Mouse (Mus musculus) CH12.LX (cell line): Measurements from ENCODE around the gene Zfp799. TPM values are rescaled to one million over a fixed set of nuclear protein-coding genes. Genes with fewer than 3 reads are reported as not detected.

Experiments used
- DNase-seq: peaks from one replicate; pipeline ENCODE4 v3.0.0-alpha.2; 2013; ENCODE audit errors: extremely low read depth
- H3K27ac ChIP-seq: 2 replicates; pipeline ENCODE4 v1.5.1; 2012; ENCODE audit warnings: low read depth, mild to moderate bottlenecking, control low read depth, moderate library complexity; ENCODE audit not compliant: insufficient read depth
- H3K27me3 ChIP-seq: replicated peaks from 2 replicates; pipeline ENCODE3; 2012; ENCODE audit warnings: inconsistent platforms
- H3K36me3 ChIP-seq, 2 experiments: replicated peaks in 1 of 2; 2 replicates each; pipeline versions ENCODE3 to v1.6.1; 2012; ENCODE audit warnings: inconsistent platforms in 1 of 2, low read length in 1 of 2, mild to moderate bottlenecking in 1 of 2, mixed read lengths in 1 of 2, moderate library complexity in 1 of 2; ENCODE audit not compliant: control insufficient read depth in 1 of 2, insufficient read depth in 1 of 2
- H3K4me1 ChIP-seq, 2 experiments: 2 replicates each; pipeline ENCODE4 v1.6.1; 2012; ENCODE audit warnings: inconsistent platforms in 1 of 2, moderate library complexity in 1 of 2; ENCODE audit not compliant: insufficient read depth in 2 of 2, control insufficient read depth in 1 of 2
- H3K4me2 ChIP-seq: 2 replicates; pipeline ENCODE4 v1.6.1; 2012; ENCODE audit warnings: low read depth, mild to moderate bottlenecking, control low read depth; ENCODE audit not compliant: poor library complexity, insufficient read depth, severe bottlenecking
- H3K4me3 ChIP-seq, 3 experiments: fragments of 150-350 bp in 1 of 3; sonication (generic) in 1 of 3; replicated peaks in 1 of 3; 2 replicates each; pipeline versions ENCODE3 to v1.5.1; 2011 to 2012; ENCODE audit warnings: low read depth in 2 of 3, low read length in 2 of 3, mild to moderate bottlenecking in 2 of 3, moderate library complexity in 2 of 3, control low read depth in 1 of 3, improper control_type of control experiment in 1 of 3, inconsistent platforms in 1 of 3, mixed read lengths in 1 of 3; ENCODE audit not compliant: poor library complexity in 1 of 3
- H3K79me2 ChIP-seq: replicated peaks from 2 replicates; pipeline ENCODE4 v1.6.1; 2012; ENCODE audit warnings: mild to moderate bottlenecking, moderate library complexity; ENCODE audit not compliant: control insufficient read depth, poor library complexity, insufficient read depth, severe bottlenecking; ENCODE audit errors: extremely low read depth
- H3K9ac ChIP-seq: 2 replicates; pipeline ENCODE4 v1.6.1; 2012; ENCODE audit warnings: low read depth, mild to moderate bottlenecking, control low read depth, moderate library complexity; ENCODE audit not compliant: insufficient read depth
- H3K9me3 ChIP-seq: replicated peaks from 2 replicates; pipeline ENCODE3; 2012; ENCODE audit warnings: low read length, inconsistent platforms, mixed read lengths
- BHLHE40 ChIP-seq: IDR thresholded peaks from 2 replicates; pipeline ENCODE4 v1.6.1; 2011; ENCODE audit warnings: mild to moderate bottlenecking, low read depth, low read length, improper control_type of control experiment
- CHD1 ChIP-seq: IDR thresholded peaks from 2 replicates; pipeline ENCODE4 v1.6.1; 2012; ENCODE audit warnings: low read depth, low read length, improper control_type of control experiment, inconsistent platforms
- E2F4 ChIP-seq: IDR thresholded peaks from 2 replicates; pipeline ENCODE4 v1.6.1; 2011; ENCODE audit warnings: low read depth, low read length, improper control_type of control experiment; ENCODE audit not compliant: insufficient replicate concordance
- ELF1 ChIP-seq: IDR thresholded peaks from 2 replicates; pipeline ENCODE4 v1.6.1; 2014; ENCODE audit warnings: low read depth, mild to moderate bottlenecking, inconsistent platforms, low read length, improper control_type of control experiment
- EP300 ChIP-seq: IDR thresholded peaks from 2 replicates; pipeline ENCODE4 v1.6.1; 2011; ENCODE audit warnings: low read length, improper control_type of control experiment
- ETS1 ChIP-seq: conservative IDR thresholded peaks from 2 replicates; pipeline ENCODE4 v1.6.1; 2012; ENCODE audit warnings: low read depth, mild to moderate bottlenecking, inconsistent platforms, low read length, improper control_type of control experiment, moderate library complexity
- GABPA ChIP-seq: IDR thresholded peaks from 2 replicates; pipeline ENCODE4 v1.6.1; 2012; ENCODE audit warnings: low read depth, low read length, improper control_type of control experiment, inconsistent platforms; ENCODE audit not compliant: insufficient replicate concordance
- JUND ChIP-seq: conservative IDR thresholded peaks from 2 replicates; pipeline ENCODE4 v1.6.1; 2011; ENCODE audit warnings: low read depth, low read length, improper control_type of control experiment
- KAT2A ChIP-seq: IDR thresholded peaks from 2 replicates; pipeline ENCODE4 v1.6.1; 2012; ENCODE audit warnings: low read length, improper control_type of control experiment, inconsistent platforms; ENCODE audit not compliant: insufficient replicate concordance
- MAX ChIP-seq: IDR thresholded peaks from 2 replicates; pipeline ENCODE4 v1.6.1; 2011; ENCODE audit warnings: low read length, improper control_type of control experiment
- NRF1 ChIP-seq: IDR thresholded peaks from 2 replicates; pipeline ENCODE4 v1.6.1; 2014; ENCODE audit warnings: low read depth, mild to moderate bottlenecking, inconsistent platforms, low read length, improper control_type of control experiment, moderate library complexity
- PAX5 ChIP-seq: IDR thresholded peaks from 2 replicates; pipeline ENCODE4 v1.6.1; 2012; ENCODE audit warnings: low read length, inconsistent platforms, mixed read lengths
- POLR2AphosphoS2 ChIP-seq: IDR thresholded peaks from 2 replicates; pipeline ENCODE4 v1.6.1; 2011; ENCODE audit warnings: low read depth, low read length, improper control_type of control experiment
- RCOR1 ChIP-seq: conservative IDR thresholded peaks from 2 replicates; pipeline ENCODE4 v1.6.1; 2012; ENCODE audit warnings: low read depth, mild to moderate bottlenecking, inconsistent platforms, low read length, improper control_type of control experiment
- TBP ChIP-seq: conservative IDR thresholded peaks from 2 replicates; pipeline ENCODE4 v1.6.1; 2011; ENCODE audit warnings: low read depth, low read length, improper control_type of control experiment
- UBTF ChIP-seq: IDR thresholded peaks from 2 replicates; pipeline ENCODE4 v1.6.1; 2012; ENCODE audit warnings: low read depth, mild to moderate bottlenecking, inconsistent platforms, low read length, improper control_type of control experiment, moderate library complexity
- ZC3H11A ChIP-seq: IDR thresholded peaks from 2 replicates; pipeline ENCODE4 v1.6.1; 2012; ENCODE audit warnings: low read depth, mild to moderate bottlenecking, inconsistent platforms, low read length, improper control_type of control experiment
- ZMIZ1 ChIP-seq: IDR thresholded peaks from 2 replicates; pipeline ENCODE4 v1.6.1; 2012; ENCODE audit warnings: low read depth, mild to moderate bottlenecking, inconsistent platforms, low read length, improper control_type of control experiment
- dilution Hi-C: fragments of 300-500 bp; cut with MboI; formaldehyde crosslinking; loops from 2 replicates; pipeline ENCODE4 v1.14.3; 2020; ENCODE audit warnings: low sequenced_read_pairs; ENCODE audit not compliant: extremely low pct_unique_long_range_greater_than_20kb, extremely low pct_ligation_motif_present
- in situ Hi-C: fragments of 300-500 bp; cut with MboI; formaldehyde crosslinking; loops from 3 replicates; pipeline ENCODE4 v1.14.3; 2019; ENCODE audit warnings: low sequenced_read_pairs, low pct_ligation_motif_present, low pct_unique_long_range_greater_than_20kb, mixed read lengths
- polyA plus RNA-seq: library from polyadenylated mRNA; unstranded; fragments of >175 nt; gene quantifications from 2 replicates; pipeline ENCODE4 v1.2.1, GENCODE M21; 2012; ENCODE audit warnings: low read depth; ENCODE audit not compliant: insufficient read length
- total RNA-seq, 2 experiments: library from RNA; depleted of rRNA; stranded (reverse); fragments of 300-350 nt in 1 of 2; fragments of >200 nt in 1 of 2; gene quantifications; 2 replicates each; pipeline ENCODE4 v1.2.3; 2012 to 2014

The Zfp799 gene
- total and polyA plus RNA-seq, 3 experiments = 6.2 to 9.5 (median 9.0) TPM

DNA sequence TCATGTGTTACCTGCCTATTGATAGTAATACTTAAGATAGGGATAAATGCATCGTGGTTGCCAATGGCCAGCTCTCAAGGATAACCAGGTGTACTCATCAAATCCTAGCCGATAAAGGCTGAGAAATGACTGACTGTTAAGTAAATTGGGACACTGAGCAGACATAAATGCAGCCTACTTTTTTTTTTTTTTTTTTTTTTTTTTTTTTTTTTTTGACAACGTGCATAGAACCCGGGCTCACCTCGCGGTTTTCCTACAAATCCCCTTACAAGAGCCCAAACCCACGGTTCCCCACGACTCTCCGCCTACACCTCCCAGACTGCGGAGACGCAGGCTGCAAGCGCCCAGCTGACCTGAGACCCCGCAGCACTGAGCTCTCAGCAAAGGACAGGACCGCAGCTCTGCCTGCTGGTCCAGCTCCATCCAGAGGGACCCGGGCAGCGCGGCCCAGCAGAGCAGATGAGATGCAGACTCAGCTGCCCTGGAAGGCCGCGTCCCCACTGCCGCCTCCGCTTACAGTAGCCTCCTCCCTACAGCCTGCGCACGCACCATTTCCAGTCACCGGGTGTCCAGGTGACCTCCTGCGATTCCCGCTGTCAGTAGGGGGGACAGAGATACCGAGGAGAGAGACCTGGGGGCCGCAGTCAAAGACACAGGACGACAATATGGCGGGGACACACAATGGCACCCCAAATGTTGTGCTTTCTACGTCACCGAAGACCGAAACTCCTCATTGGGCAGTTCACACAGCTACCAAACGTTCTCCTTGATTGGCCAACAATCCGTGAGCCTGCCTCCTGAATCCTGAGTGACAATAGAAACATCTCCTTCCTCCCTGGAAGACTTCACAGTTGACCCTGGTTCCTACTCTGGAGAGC is at the start of gene Zfp799 (continued):
- TF ChIP-seq ZC3H11A = no peak

DNA sequence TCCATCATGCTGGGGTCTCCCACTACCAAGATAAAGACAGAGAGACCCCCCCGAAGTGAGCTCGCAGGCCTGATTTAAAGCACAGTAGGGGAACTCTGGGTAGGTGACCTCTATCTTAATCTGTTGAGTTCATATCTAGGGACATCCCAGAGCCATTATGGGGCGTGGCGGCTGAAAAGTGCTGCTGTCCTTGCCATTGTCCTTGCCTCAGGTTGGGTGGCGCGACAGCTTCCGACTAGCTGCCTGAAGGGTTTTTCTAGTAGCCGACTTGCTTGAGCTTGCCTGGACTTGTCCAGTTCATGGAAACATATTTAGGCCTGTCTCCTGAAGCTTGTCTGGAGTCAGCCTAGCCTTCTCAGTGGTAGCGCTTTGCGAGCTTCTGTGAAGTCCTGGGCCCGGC is 48.7 kb upstream of the Zfp799 start:
- TF ChIP-seq CHD1 = no peak
- no peak for TF ChIP-seq NRF1
- TF ChIP-seq JUND = no peak
- no peak for TF ChIP-seq TBP
- TF ChIP-seq ZMIZ1 = no peak
- TF ChIP-seq BHLHE40 = no peak
- TF ChIP-seq EP300 = no peak
- no peak for TF ChIP-seq RCOR1
- no peak for TF ChIP-seq ELF1

DNA sequence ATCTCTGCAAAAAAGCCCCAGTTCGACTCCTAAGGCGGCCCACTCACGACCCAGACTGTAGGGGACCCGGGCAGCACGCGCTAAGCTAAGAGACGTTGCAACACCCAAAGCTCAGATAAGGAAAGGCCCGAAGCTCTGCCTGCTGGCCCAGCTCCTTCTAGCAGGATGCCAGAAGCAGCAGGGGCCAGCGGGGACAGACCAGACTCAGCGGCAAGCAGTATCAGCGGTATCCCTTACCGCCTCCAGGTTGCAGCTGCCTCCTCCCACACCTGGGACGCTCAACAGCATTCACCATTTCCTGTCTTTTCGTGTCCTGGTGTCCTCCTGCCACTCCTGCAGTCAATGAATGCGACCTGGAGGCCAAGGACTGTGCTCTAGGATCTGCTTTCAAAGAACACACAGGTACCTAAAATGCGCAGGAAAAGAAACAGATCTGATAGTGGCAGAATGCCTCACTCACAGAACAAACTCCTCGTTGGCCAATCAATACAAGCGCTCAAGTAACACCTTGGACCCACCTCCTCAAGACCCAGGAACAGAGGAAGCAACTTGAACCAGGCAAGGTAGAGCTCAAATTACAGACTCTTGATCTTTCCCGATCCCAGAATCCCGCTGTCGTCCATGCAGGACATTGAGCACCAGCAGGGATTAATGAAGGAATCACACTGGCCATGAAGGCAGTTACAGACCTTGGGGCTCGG is 47.6 kb upstream of the Zfp799 start:
- TF ChIP-seq UBTF (no peak), E2F4 (no peak), EP300 (no peak), ETS1 (no peak), PAX5 (no peak), ZMIZ1 (no peak), GABPA (no peak), POLR2AphosphoS2 (no peak), MAX (no peak), KAT2A (no peak)
- no peak overlapping the region for H3K4me2 ChIP-seq
- dilution Hi-C loops (no loop called here), in situ Hi-C loops (no loop called here)
- no peak overlapping the region for H3K9ac ChIP-seq
- H3K4me3 ChIP-seq = no peak overlapping the region
- H3K79me2 ChIP-seq = no peaks in the 10 kb centered on the region
- peaks cover 3% of the 10 kb centered on the region for H3K9me3 ChIP-seq
- no peaks in the 10 kb centered on the region for H3K27me3 ChIP-seq
- no peak overlapping the region for H3K27ac ChIP-seq
- no peak for DNase-seq
- H3K36me3 ChIP-seq = peaks cover 8 to 37% of the 10 kb centered on the region in 2 experiments
- H3K4me1 ChIP-seq = no peaks in the 10 kb centered on the region

More for the DNA sequence above, 48.7 kb upstream of the Zfp799 start:
- DNase-seq = no peak
- H3K4me3 ChIP-seq = no peak overlapping the region
- no peaks in the 10 kb centered on the region for H3K27me3 ChIP-seq
- no peak overlapping the region for H3K4me2 ChIP-seq
- H3K9me3 ChIP-seq = peaks cover 3% of the 10 kb centered on the region
- no peak overlapping the region for H3K27ac ChIP-seq
- in situ Hi-C loops (no loop called here), dilution Hi-C loops (no loop called here)
- H3K79me2 ChIP-seq = no peaks in the 10 kb centered on the region
- no peaks in the 10 kb centered on the region for H3K4me1 ChIP-seq
- H3K36me3 ChIP-seq = peaks cover 18 to 49% of the 10 kb centered on the region in 2 experiments
- H3K9ac ChIP-seq = no peak overlapping the region
